Mouse (Mus musculus) hindbrain, postnatal 0 days (tissue): ENCODE data around the gene Rgs7. TPM values are rescaled to one million over a fixed set of nuclear protein-coding genes. Genes with fewer than 3 reads are reported as not detected.

Experiments used
- ATAC-seq: fragments of 200-750 bp; cut with Nextera tagmentation; 2 replicates; pipeline ENCODE4 v1.8.0; 2017; ENCODE audit warnings: mild to moderate bottlenecking, moderate TSS enrichment, moderate library complexity
- DNase-seq: peaks from one replicate; pipeline ENCODE4 v3.0.0-alpha.2; 2015; ENCODE audit warnings: low spot score
- H3K27ac ChIP-seq: fragments of 300-500 bp; sonication (generic); 2 replicates; pipeline ENCODE4 v1.5.1; 2014; ENCODE audit warnings: mild to moderate bottlenecking
- H3K27me3 ChIP-seq: fragments of 300-500 bp; sonication (generic); 2 replicates; pipeline ENCODE4 v1.6.1; 2014; ENCODE audit warnings: low read length, mixed read lengths; ENCODE audit not compliant: insufficient read depth
- H3K36me3 ChIP-seq: fragments of 300-500 bp; sonication (generic); 2 replicates; pipeline ENCODE4 v1.6.1; 2014; ENCODE audit warnings: low read length, mixed read lengths; ENCODE audit not compliant: insufficient read depth
- H3K4me1 ChIP-seq: fragments of 300-500 bp; sonication (generic); 2 replicates; pipeline ENCODE4 v1.6.1; 2014; ENCODE audit warnings: antibody characterized with exemption, low read length, mixed read lengths; ENCODE audit not compliant: insufficient read depth
- H3K4me2 ChIP-seq: fragments of 300-500 bp; sonication (generic); 2 replicates; pipeline ENCODE4 v1.6.1; 2014; ENCODE audit warnings: low read depth, mild to moderate bottlenecking, low read length, moderate library complexity, mixed read lengths
- H3K4me3 ChIP-seq: fragments of 300-500 bp; sonication (generic); 2 replicates; pipeline ENCODE4 v1.5.1; 2014; ENCODE audit warnings: low read length
- H3K9ac ChIP-seq: fragments of 300-500 bp; sonication (generic); replicated peaks from 2 replicates; pipeline ENCODE4 v1.6.1; 2014; ENCODE audit warnings: mild to moderate bottlenecking, low read length, moderate library complexity, mixed read lengths
- H3K9me3 ChIP-seq: fragments of 300-500 bp; sonication (generic); 2 replicates; pipeline ENCODE4 v1.6.1; 2016; ENCODE audit warnings: low read length, mixed read lengths
- CTCF ChIP-seq: IDR thresholded peaks from 2 replicates; pipeline ENCODE4 v1.5.1; 2016; ENCODE audit warnings: antibody characterized with exemption, control low read depth, low read depth
- WGBS: fragments of 180-500 bp; shearing (Covaris S2); extraction: QIAGEN DNeasy Blood & Tissue Kit; methylation state at CpG from one replicate; pipeline ENCODE4 v1.1.7; 2014; 5-methylcytosine and 5-hydroxymethylcytosine counted together
- polyA plus RNA-seq: library from polyadenylated mRNA; unstranded; fragments of >200 nt; fragmentation: Nextera tagmentation; extraction: Ambion mirVana; gene quantifications from 2 replicates; pipeline ENCODE4 v1.2.1, GENCODE M21; 2015
- total RNA-seq: library from RNA; depleted of rRNA; stranded (reverse); fragments of >200 nt; gene quantifications from 2 replicates; pipeline ENCODE4 v1.2.3, GENCODE M21; 2014

Rgs7 gene
- total and polyA plus RNA-seq, 2 experiments from 2014 or later = 32.5 to 41.6 TPM

- Histone ChIP-seq H3K27me3 (no peaks in the 10 kb centered on the region), H3K4me1 (no peaks in the 10 kb centered on the region), H3K9me3 (no peaks in the 10 kb centered on the region), H3K4me2 (no peak overlapping the region), H3K4me3 (no peak overlapping the region), H3K9ac (no peak overlapping the region), H3K36me3 (no peaks in the 10 kb centered on the region), H3K27ac (no peak overlapping the region)
- DNase-seq = no peak
- WGBS = 88% methylated on average over 3 of the region's 3 CpGs
- ATAC-seq = no peak
- no peak for TF ChIP-seq CTCF
Measured at GRCm38 (mm10) chr1:175512173-175512572, 19.9 kb upstream of the Rgs7 start.

DNA sequence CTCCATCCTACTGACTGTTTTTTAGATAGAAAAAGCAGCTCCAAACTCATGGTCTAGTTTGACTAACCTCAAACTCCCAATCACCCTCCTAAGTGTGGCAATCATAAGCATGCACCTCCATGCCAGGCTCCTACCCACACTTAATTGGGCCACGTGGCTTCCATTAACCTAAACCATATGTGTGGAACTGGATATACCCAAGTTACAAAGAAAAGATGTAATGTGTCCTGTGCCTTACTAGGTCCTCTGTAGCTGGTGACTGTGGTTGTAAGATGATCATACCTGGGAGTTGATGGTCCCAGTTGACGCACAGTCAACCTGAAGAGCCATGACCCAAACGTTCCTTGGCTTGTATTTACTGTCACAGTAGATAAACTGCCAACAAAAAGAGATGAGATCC is 17.7 kb upstream of the Rgs7 start:
- Histone ChIP-seq H3K4me3 (no peak overlapping the region), H3K9ac (no peak overlapping the region), H3K9me3 (no peaks in the 10 kb centered on the region), H3K36me3 (no peaks in the 10 kb centered on the region), H3K4me1 (no peaks in the 10 kb centered on the region), H3K27me3 (no peaks in the 10 kb centered on the region), H3K4me2 (no peak overlapping the region), H3K27ac (no peak overlapping the region)
- WGBS = 82% methylated on average over 3 of the region's 3 CpGs
- ATAC-seq (no peak), DNase-seq (no peak)
- no peak for TF ChIP-seq CTCF

DNA sequence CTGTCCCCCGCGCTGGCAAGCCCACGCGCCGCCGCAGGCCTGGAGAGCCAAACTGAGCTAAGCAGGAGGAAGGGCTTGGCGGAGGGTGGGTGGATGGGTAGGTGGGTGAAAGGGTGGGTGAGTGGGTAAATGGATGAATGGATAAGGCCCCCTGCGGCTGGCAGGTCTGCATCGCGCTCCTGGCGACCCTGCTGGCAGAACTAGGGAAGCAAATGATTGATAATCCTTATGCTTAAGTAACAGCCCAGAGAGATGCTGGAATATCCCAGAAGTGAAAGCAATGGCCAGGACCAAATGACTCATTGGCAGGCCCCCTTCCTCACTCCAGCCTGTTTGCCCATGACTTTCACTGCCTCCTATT is 363 bp upstream of the Rgs7 start:
- Histone ChIP-seq H3K27me3 (no peaks in the 10 kb centered on the region), H3K9ac (peak overlapping the region; percentile 84), H3K36me3 (no peaks in the 10 kb centered on the region), H3K27ac (peak overlapping the region; percentile 89), H3K4me1 (0 out of 2 replicates have a peak, but pooled peaks cover 5% of the 10 kb centered on the region), H3K9me3 (no peaks in the 10 kb centered on the region), H3K4me2 (peak overlapping the region; percentile 70), H3K4me3 (peak overlapping the region; percentile 89)
- peak; percentile 54 for TF ChIP-seq CTCF
- 0% methylated on average over 11 of the region's 11 CpGs for WGBS
- ATAC-seq (peak; percentile 86; the same call in 1 of the 2 replicates), DNase-seq (no peak)

DNA sequence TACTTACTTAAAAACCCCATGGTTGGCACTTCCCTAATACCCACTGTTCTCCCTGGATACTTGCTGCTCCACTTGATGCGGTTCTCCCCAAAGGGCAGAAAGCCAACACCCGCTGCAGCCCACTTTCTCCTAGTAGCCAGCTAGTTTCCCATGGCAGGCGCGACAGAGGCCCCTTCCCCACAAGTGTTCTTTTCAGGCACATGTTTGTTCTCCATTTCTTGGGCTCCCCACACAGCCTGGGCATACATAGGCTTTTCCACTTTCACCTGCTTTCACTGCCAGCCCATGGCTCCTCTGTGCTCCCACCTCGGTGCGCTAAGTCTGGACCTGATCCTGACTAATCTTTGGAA is 814 bp downstream of the Rgs7 start:
- peak; percentile 24; the same call in 1 of the 2 replicates for ATAC-seq
- Histone ChIP-seq H3K27ac (peak overlapping the region; percentile 89), H3K9ac (peak overlapping the region; percentile 84), H3K9me3 (no peaks in the 10 kb centered on the region), H3K4me3 (peak overlapping the region; percentile 89), H3K27me3 (no peaks in the 10 kb centered on the region), H3K4me1 (0 out of 2 replicates have a peak, but pooled peaks cover 5% of the 10 kb centered on the region), H3K4me2 (peak overlapping the region; percentile 70), H3K36me3 (no peaks in the 10 kb centered on the region)
- TF ChIP-seq CTCF = no peak
- WGBS = 5% methylated on average over 6 of the region's 6 CpGs
- peak; percentile 28 for DNase-seq

DNA sequence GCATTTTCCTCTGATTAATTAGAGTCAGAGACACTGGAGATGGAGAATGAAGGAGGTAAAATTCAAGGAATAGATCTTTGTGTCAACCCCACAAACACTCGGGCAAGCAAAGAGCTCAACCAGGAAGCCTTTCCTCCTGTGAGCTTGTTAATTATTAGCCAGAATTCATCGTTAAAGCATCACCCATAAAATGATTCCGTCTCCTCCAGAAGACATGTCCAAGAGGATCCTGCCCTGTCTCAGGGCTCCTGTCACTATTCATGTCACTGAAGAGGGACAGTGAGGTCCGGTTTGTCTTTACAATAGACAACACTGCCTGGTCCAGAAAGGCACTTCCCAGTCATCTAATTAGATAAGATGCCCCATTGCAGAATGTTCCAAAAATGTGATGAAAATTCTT is 7.2 kb downstream of the Rgs7 start:
- ATAC-seq = no peak
- Histone ChIP-seq H3K4me2 (no peak overlapping the region), H3K4me3 (no peak overlapping the region), H3K27ac (no peak overlapping the region), H3K4me1 (no peaks in the 10 kb centered on the region), H3K36me3 (no peaks in the 10 kb centered on the region), H3K9ac (no peak overlapping the region), H3K9me3 (no peaks in the 10 kb centered on the region), H3K27me3 (no peaks in the 10 kb centered on the region)
- no peak for TF ChIP-seq CTCF
- 60% methylated on average over 4 of the region's 4 CpGs for WGBS
- no peak for DNase-seq

GRCm38 (mm10) chr1:175473060-175473459 is 19.2 kb downstream of the Rgs7 start:
- TF ChIP-seq CTCF = no peak
- Histone ChIP-seq H3K9ac (no peak overlapping the region), H3K27me3 (no peaks in the 10 kb centered on the region), H3K36me3 (no peaks in the 10 kb centered on the region), H3K27ac (no peak overlapping the region), H3K9me3 (no peaks in the 10 kb centered on the region), H3K4me1 (no peaks in the 10 kb centered on the region), H3K4me3 (no peak overlapping the region), H3K4me2 (no peak overlapping the region)
- no peak for DNase-seq
- 89% methylated on average over 5 of the region's 5 CpGs for WGBS
- ATAC-seq = no peak

GRCm38 (mm10) chr1:175469087-175469788 is 23.1 kb downstream of the Rgs7 start:
- H3K27me3 ChIP-seq = no peaks in the 10 kb centered on the region
- no peak for TF ChIP-seq CTCF
- no peak for DNase-seq
- H3K9me3 ChIP-seq = no peaks in the 10 kb centered on the region
- H3K4me1 ChIP-seq = no peaks in the 10 kb centered on the region
- no peak overlapping the region for H3K4me2 ChIP-seq
- no peaks in the 10 kb centered on the region for H3K36me3 ChIP-seq
- 44% methylated on average over 8 of the region's 8 CpGs for WGBS
- H3K4me3 ChIP-seq = no peak overlapping the region
- H3K27ac ChIP-seq = no peak overlapping the region
- H3K9ac ChIP-seq = no peak overlapping the region
- no peak for ATAC-seq
